Mouse (Mus musculus) forebrain, embryonic 16.5 days (tissue): ENCODE measurements around the gene Trmo. TPM values are rescaled to one million over a fixed set of nuclear protein-coding genes. Genes with fewer than 3 reads are reported as not detected.

ENCODE experiments used
- ATAC-seq: fragments of 200-750 bp; cut with Nextera tagmentation; 2 replicates; pipeline ENCODE4 v1.8.0; 2017; ENCODE audit warnings: mild to moderate bottlenecking, moderate library complexity
- H3K27ac ChIP-seq: fragments of 300-500 bp; sonication (generic); 2 replicates; pipeline ENCODE4 v1.5.1; 2014; ENCODE audit warnings: low read length, control low read depth
- H3K27me3 ChIP-seq: fragments of 300-500 bp; sonication (generic); replicated peaks from 2 replicates; pipeline ENCODE4 v1.6.1; 2014; ENCODE audit warnings: low read length; ENCODE audit not compliant: control insufficient read depth, insufficient read depth
- H3K36me3 ChIP-seq: fragments of 300-500 bp; sonication (generic); 2 replicates; pipeline ENCODE4 v1.6.1; 2014; ENCODE audit not compliant: control insufficient read depth, insufficient read depth
- H3K4me1 ChIP-seq: fragments of 300-500 bp; sonication (generic); replicated peaks from 2 replicates; pipeline ENCODE4 v1.6.1; 2014; ENCODE audit warnings: low read length; ENCODE audit not compliant: control insufficient read depth, insufficient read depth
- H3K4me2 ChIP-seq: fragments of 300-500 bp; sonication (generic); 2 replicates; pipeline ENCODE4 v1.6.1; 2014; ENCODE audit warnings: mild to moderate bottlenecking, low read length, control low read depth
- H3K4me3 ChIP-seq: fragments of 300-500 bp; sonication (generic); replicated peaks from 2 replicates; pipeline ENCODE4 v1.5.1; 2014; ENCODE audit warnings: mild to moderate bottlenecking, low read length, control low read depth
- H3K9ac ChIP-seq: fragments of 300-500 bp; sonication (generic); replicated peaks from 2 replicates; pipeline ENCODE4 v1.6.1; 2014; ENCODE audit warnings: low read depth, low read length, control low read depth
- H3K9me3 ChIP-seq: fragments of 300-500 bp; sonication (generic); 2 replicates; pipeline ENCODE4 v1.6.1; 2016; ENCODE audit warnings: low read length; ENCODE audit not compliant: control insufficient read depth
- WGBS: fragments of 180-500 bp; shearing (Covaris S2); extraction: QIAGEN DNeasy Blood & Tissue Kit; methylation state at CpG from one replicate; pipeline ENCODE4 v1.1.7; 2014; 5-methylcytosine and 5-hydroxymethylcytosine counted together
- polyA plus RNA-seq: library from polyadenylated mRNA; unstranded; fragments of >200 nt; fragmentation: Nextera tagmentation; extraction: Ambion mirVana; gene quantifications from 2 replicates; pipeline ENCODE4 v1.2.1, GENCODE M21; 2015

Trmo gene
- polyA plus RNA-seq, 1 experiment from 2014 or later = 13.4 TPM

DNA sequence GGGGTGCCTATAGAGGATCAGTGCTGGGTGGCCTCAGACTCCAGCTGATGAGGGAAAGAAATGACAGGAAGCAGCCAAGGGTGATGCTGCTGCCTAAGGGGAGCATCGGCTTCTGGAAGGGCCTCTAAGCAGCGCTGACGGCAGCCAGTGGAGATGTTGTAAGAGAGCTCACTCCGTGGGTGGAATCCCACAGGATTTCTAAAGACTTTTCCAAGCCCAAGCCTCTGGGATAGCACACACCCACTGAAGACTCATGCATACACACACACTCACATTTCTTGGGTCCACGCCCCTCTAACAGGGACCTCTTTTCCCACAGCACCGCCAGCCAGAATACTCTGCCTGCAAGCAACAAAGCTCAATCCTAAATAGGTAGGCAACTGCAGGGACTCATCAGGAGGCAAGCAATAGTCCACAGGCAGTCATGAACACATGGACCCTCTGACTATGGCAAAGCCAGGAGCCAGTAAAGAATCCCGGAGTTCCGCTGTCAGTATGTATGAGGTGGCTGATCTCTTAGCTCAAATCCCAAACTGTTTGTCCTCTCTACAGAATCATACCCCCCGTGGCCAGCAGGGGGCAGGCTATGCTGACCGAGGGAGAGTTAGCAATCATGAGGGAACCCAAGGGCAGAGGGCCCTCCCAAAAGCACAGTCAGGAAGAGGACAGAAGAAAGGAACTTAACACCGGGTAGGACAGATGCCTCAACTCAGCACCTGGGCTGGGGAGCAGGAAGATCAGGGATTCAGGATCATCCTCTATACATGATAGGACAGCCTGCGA, 32.7 kb downstream of the Trmo start:
- H3K27me3 ChIP-seq = peaks cover 10% of the 10 kb centered on the region
- H3K36me3 ChIP-seq = no peaks in the 10 kb centered on the region
- no peak overlapping the region for H3K9ac ChIP-seq
- H3K4me1 ChIP-seq = no peaks in the 10 kb centered on the region
- 47% methylated on average over 12 of the region's 12 CpGs for WGBS
- H3K9me3 ChIP-seq = no peaks in the 10 kb centered on the region
- no peak overlapping the region for H3K27ac ChIP-seq
- ATAC-seq = no peak
- H3K4me2 ChIP-seq = no peak overlapping the region
- no peak overlapping the region for H3K4me3 ChIP-seq

DNA sequence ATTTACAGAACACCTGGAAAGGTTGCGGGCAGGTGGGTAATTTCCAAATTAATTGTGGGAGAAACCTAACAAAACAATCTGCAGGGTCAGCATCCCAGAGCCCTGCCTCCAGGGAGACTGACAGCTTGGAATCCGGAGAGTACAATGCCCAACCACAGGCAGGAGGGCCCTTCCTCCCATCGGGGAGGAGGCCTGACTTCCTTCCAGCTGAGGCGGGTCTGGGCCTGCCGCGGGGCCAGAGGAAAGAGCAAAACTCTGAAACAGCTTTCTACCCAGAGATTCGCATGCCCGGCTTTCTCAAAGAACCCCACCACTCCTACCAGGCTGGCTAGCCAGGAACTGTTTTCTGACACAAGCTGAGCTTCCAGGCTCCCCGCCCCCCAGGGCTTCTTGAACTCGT, 36.2 kb downstream of the Trmo start:
- no peaks in the 10 kb centered on the region for H3K9me3 ChIP-seq
- no peaks in the 10 kb centered on the region for H3K4me1 ChIP-seq
- H3K9ac ChIP-seq = no peak overlapping the region
- H3K4me3 ChIP-seq = no peak overlapping the region
- H3K36me3 ChIP-seq = no peaks in the 10 kb centered on the region
- no peak overlapping the region for H3K27ac ChIP-seq
- ATAC-seq = no peak
- no peak overlapping the region for H3K4me2 ChIP-seq
- WGBS = 10% methylated on average over 10 of the region's 10 CpGs
- H3K27me3 ChIP-seq = peaks cover 32% of the 10 kb centered on the region

- peaks cover 57% of the 10 kb centered on the region for H3K27me3 ChIP-seq
- WGBS = 52% methylated on average over 5 of the region's 5 CpGs
- H3K9me3 ChIP-seq = no peaks in the 10 kb centered on the region
- no peak for ATAC-seq
- H3K4me3 ChIP-seq = no peak overlapping the region
- H3K36me3 ChIP-seq = no peaks in the 10 kb centered on the region
- H3K4me2 ChIP-seq = no peak overlapping the region
- no peak overlapping the region for H3K27ac ChIP-seq
- no peak overlapping the region for H3K9ac ChIP-seq
- peaks cover 5% of the 10 kb centered on the region for H3K4me1 ChIP-seq
Measured at GRCm38 (mm10) chr4:46349530-46349929, 39.7 kb downstream of the Trmo start.

DNA sequence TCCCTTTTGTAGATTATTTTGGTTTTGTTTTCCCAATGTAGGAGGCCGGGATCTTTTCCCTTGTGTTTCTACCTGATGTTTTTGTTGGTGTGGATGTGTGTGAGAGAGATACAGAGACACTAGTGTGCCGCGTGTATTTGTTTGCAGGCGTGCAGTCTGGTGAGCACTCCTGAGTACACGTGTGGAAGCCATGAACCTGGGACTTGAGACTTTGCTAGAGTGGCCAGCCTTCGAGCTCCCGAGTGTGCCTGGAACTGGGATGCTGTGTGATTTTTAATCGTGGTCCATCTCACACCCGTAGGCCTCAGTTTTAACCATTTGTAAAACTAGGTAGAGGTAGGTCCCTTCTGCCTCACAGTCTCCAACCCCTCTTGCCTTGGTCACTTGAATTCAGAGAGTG, 40.3 kb downstream of the Trmo start:
- no peak overlapping the region for H3K27ac ChIP-seq
- H3K36me3 ChIP-seq = no peaks in the 10 kb centered on the region
- no peak overlapping the region for H3K4me2 ChIP-seq
- peaks cover 12% of the 10 kb centered on the region for H3K4me1 ChIP-seq
- ATAC-seq = no peak
- H3K9me3 ChIP-seq = no peaks in the 10 kb centered on the region
- no peak overlapping the region for H3K9ac ChIP-seq
- H3K27me3 ChIP-seq = peaks cover 63% of the 10 kb centered on the region
- H3K4me3 ChIP-seq = no peak overlapping the region
- 16% methylated on average over 9 of the region's 9 CpGs for WGBS

GRCm38 (mm10) chr4:46347580-46348515, 41.4 kb downstream of the Trmo start:
- Histone ChIP-seq H3K4me2 (no peak overlapping the region), H3K27ac (no peak overlapping the region), H3K27me3 (peaks cover 74% of the 10 kb centered on the region), H3K9ac (no peak overlapping the region), H3K9me3 (no peaks in the 10 kb centered on the region), H3K4me1 (peaks cover 13% of the 10 kb centered on the region), H3K36me3 (no peaks in the 10 kb centered on the region), H3K4me3 (no peak overlapping the region)
- under 1% methylated on average over 41 of the region's 41 CpGs for WGBS
- peak; percentile 27; the same call in 1 of the 2 replicates for ATAC-seq

GRCm38 (mm10) chr4:46347141-46347540, 42.1 kb downstream of the Trmo start:
- no peaks in the 10 kb centered on the region for H3K36me3 ChIP-seq
- WGBS = 7% methylated on average over 4 of the region's 4 CpGs
- peaks cover 79% of the 10 kb centered on the region for H3K27me3 ChIP-seq
- H3K27ac ChIP-seq = no peak overlapping the region
- no peak overlapping the region for H3K9ac ChIP-seq
- H3K9me3 ChIP-seq = no peaks in the 10 kb centered on the region
- peaks cover 15% of the 10 kb centered on the region for H3K4me1 ChIP-seq
- no peak overlapping the region for H3K4me2 ChIP-seq
- ATAC-seq = no peak
- no peak overlapping the region for H3K4me3 ChIP-seq

- H3K27ac ChIP-seq = no peak overlapping the region
- ATAC-seq = no peak
- no peaks in the 10 kb centered on the region for H3K36me3 ChIP-seq
- 21% methylated on average over 6 of the region's 6 CpGs for WGBS
- no peak overlapping the region for H3K4me2 ChIP-seq
- H3K9me3 ChIP-seq = no peaks in the 10 kb centered on the region
- no peak overlapping the region for H3K9ac ChIP-seq
- H3K4me1 ChIP-seq = peaks cover 15% of the 10 kb centered on the region
- H3K4me3 ChIP-seq = no peak overlapping the region
- H3K27me3 ChIP-seq = peaks cover 78% of the 10 kb centered on the region
Measured at GRCm38 (mm10) chr4:46346221-46346620, 43.0 kb downstream of the Trmo start.

DNA sequence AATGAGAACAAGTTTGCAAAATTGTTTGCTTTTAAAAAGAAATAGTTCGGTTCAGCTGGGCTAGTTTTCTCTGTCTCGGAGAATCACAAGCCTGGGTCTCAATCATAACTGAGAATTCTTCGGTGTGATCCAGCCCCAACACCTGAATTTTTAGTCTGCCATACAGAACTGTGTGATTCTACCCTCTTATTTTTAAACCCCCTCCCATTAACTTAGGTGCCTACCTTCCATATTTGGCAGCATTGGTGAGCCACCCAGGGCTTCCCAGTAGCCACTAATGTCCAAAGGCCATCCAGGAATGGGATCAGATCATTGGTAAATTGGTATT, 43.5 kb downstream of the Trmo start:
- no peak overlapping the region for H3K4me3 ChIP-seq
- H3K36me3 ChIP-seq = no peaks in the 10 kb centered on the region
- H3K9me3 ChIP-seq = no peaks in the 10 kb centered on the region
- 16% methylated on average over 3 of the region's 3 CpGs for WGBS
- no peak overlapping the region for H3K9ac ChIP-seq
- peaks cover 81% of the 10 kb centered on the region for H3K27me3 ChIP-seq
- no peak overlapping the region for H3K27ac ChIP-seq
- ATAC-seq = no peak
- peaks cover 15% of the 10 kb centered on the region for H3K4me1 ChIP-seq
- no peak overlapping the region for H3K4me2 ChIP-seq

GRCm38 (mm10) chr4:46345056-46345772, 44.0 kb downstream of the Trmo start:
- peaks cover 15% of the 10 kb centered on the region for H3K4me1 ChIP-seq
- WGBS = 2% methylated on average over 67 of the region's 67 CpGs
- no peaks in the 10 kb centered on the region for H3K9me3 ChIP-seq
- no peak overlapping the region for H3K4me3 ChIP-seq
- no peak overlapping the region for H3K27ac ChIP-seq
- peaks cover 81% of the 10 kb centered on the region for H3K27me3 ChIP-seq
- no peaks in the 10 kb centered on the region for H3K36me3 ChIP-seq
- H3K4me2 ChIP-seq = no peak overlapping the region; the same call in 1 of the 2 replicates
- no peak overlapping the region for H3K9ac ChIP-seq
- no peak for ATAC-seq
